Mouse (Mus musculus) right cerebral cortex, adult 2 months (tissue): ENCODE results near the gene Ggnbp2.
"Not testable (repeated sequence)": the region's sequence is repeated elsewhere in the genome, so short reads cannot be mapped to it uniquely, and the experiment has no call there.

ENCODE experiments used
- DNase-seq, 2 experiments: peaks; one replicate each; pipeline ENCODE4 v3.0.0; 2021 to 2022; ENCODE audit warnings: low spot score in 2 of 2

The Ggnbp2 gene

DNA sequence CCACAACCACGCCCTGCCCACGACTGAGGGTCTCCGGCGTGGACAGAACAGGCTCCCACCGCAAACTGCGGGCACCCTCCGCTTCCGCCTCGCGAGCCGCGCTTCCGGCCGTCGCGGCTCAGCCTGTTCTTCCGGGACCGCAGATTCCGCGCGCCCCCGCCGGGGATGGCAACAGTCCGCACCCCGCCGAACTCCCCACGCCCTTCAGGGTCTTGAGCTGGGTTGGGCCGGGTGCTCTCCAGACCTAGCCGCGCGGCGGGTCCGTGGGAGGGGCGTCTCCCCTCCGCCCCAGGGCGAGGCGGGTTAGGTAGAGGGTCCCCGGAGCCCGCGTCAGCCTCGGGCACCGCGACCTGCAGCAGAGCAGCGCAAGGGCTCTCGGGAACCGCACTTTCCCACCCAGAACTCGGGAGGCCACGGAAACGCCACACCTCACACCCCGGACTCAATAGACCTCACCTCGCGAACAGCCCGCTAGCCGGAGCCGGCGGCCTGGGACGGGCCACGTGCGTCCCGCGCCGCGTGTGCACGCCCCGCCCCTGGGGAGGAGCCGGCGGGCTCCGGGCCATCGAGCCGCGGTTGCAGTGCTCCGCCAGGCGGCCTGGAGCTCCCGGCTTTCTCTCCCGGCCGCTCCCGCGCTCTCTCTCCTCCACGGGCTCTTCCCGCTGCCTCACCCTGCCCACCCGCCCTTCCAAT lies 9.3 kb upstream of the Ggnbp2 start, which contains the start of the genes Myo19 and Pigw:
Gene Myo19 (plus strand): TSS at position 377 of the 693 bp plus-strand sequence.
Gene Pigw (minus strand): TSS at position 514 of the 693 bp plus-strand sequence.
- DNase-seq, result peak; percentile 71 to 72

DNA sequence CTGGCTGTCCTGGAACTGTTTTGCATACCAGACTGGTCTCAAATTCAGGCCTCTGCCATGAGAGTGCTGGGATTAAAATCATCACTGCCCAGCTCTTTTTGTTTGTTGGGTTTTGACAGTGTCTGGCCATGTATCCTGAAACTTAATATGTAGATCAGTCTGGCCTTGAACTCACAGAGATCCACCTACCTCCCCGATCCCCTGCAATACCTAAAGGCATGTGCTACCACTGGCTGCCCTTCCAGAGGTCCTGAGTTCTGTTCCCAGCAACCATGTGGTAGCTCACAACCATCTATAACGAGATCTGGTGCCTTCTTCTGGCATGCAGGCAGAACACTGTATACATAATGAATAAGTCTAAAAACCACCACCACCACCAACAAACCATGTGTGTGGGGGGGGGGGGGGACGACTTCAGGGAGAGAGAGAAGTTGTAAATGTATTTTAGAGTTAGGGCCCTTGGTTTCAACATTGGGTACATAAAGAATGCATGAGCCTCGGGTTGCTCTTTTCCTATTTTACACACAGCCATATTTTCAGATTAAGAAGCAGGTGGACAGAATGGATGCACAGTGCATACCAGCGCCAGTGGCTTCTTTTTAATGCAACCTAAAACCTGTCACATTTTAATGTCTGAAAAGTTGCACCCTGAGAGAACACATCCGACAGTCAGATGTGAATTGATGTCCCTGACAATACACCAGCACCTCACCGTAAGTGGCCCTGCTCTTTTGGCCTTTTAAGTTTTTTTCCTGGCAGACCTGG lies 8.6 kb upstream of the Ggnbp2 start:
- DNase-seq, result no peak

DNA sequence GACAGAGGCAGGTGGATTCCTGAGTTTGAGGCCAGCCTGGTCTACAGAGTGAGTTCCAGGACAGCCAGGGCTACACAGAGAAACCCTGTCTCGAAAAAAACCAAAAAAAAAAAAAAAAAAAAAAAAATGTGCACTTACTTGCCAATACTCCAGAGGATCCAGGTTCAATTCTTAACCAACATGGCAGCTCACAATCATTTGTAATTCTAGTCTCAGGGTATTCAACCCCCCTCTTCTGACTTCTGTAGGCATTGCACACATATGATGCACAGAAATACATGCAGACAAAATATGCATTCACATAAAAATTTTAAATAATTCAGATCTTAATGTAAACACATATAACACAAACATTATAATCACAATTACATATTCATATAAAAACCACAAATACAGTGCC lies 5.4 kb upstream of the Ggnbp2 start:
- DNase-seq, result not testable (repeated sequence)

DNA sequence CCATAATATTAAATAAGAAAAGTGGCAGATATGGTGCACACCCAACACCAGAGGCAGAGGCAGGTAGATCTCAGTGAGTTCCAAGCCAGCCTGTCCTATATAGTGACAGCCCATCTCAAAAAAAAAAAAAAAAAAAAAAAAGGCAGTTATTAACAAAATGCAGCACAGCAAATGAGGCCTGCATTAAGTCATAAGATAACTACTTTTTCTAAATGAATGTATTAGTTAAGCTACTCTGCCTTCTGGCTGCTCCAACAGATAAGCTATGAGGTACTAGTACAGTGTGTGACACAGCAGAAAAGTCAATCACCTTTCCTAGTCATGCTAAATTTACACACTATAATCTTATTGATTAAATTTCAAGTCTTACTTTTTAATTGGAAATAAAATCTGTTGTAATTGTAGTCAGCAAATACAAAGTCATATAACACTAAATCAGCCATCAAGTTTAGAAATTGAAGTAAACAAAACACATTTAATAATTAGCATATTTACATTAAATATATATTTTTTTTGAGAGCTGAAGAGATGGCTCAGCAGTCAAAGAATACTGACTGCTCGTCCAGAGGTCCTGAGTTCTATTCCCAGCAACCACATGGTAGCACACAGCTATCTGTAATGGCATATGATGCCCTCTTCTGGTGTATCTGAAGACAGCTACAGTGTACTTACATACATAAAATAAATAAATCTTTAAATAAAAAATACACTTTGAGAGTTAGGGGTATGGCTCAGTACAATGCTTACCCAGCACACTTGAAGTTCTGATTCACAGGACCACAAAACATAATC lies 2.6 kb upstream of the Ggnbp2 start:
- DNase-seq, result no peak

DNA sequence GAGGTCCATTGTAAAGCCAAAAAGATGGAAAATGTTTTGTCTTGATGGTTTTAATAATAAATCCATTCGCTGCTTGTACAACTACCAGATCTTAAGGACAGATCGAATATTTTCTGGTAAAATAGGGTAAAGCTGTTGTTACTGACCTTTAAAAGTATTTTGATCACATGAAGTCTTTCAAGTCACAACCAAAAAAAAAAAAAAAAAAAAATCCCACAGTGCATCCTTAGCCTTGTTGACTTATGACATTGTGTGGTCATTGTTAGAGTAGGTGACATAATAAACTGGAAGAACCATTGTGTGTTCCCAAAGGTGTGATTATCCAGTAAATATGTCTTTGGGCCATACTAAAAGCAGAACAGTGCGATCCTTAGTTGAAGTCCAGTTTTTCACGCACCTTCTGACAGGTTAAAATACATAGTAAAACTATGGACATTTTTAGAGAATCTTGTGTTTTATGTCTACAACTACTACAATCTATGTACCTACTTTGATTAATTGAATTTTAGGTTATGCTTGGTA lies 992 bp upstream of the Ggnbp2 start:
- no peak for DNase-seq

DNA sequence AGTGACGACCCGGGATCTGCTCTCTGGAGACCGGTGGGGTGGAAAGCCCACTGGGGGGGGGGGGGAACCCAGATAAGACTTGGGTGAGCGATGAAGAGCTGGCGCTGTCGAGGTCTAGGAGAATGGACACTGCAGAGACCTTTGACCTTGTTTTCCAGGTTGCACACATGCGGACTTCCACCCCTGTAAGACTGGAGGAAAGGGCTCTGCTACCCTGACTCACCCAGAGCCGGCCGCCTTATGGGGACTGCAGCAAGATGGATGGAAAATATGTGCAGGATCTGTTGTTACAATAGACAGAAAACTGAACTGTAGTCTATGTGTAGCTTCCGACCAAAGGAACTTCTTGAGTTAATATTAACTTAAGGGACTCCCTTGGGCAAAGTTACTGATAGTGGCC lies 429 bp upstream of the Ggnbp2 start:
- no peak for DNase-seq

DNA sequence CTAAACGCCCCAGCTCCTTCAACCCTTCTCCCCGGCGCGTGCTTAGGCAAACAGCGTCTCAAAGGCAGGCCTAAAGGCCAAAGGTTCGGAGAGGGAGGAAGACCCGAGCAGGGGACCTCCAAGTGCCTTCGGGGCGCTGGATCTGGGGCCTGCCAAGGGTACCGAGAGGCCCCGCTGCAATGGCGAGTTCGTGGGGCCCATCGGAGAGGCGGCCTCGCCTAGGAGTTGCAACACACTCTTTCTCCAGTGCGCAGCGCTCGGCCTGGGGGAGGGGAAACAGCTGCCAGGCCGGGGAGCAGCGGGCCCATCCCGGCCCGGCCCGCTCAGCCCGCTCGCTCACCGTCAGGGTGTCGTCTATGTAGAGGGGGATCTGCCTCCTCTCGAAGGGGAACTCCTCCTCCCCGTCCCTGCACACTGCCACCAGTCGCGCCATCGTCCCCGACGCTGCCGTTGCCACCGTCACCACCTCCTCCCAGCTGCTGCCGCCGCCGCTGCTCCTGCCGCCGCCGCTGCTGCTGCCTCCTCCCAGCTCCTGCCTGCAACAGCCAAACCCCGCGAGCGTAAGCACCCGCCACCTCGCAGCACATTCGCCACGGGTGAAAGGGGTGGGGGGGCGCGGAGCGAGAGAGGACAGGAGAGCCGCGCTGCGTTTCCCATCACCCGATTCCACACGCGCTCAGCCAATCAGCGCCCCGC lies 932 bp downstream of the Ggnbp2 start:
- DNase-seq, result peak; percentile 90

- no peak for DNase-seq
Measured at GRCm38 (mm10) chr11:84868786-84869259, 1.8 kb downstream of the Ggnbp2 start.

GRCm38 (mm10) chr11:84867586-84867985 lies 3.0 kb downstream of the Ggnbp2 start:
- DNase-seq, result no peak

DNA sequence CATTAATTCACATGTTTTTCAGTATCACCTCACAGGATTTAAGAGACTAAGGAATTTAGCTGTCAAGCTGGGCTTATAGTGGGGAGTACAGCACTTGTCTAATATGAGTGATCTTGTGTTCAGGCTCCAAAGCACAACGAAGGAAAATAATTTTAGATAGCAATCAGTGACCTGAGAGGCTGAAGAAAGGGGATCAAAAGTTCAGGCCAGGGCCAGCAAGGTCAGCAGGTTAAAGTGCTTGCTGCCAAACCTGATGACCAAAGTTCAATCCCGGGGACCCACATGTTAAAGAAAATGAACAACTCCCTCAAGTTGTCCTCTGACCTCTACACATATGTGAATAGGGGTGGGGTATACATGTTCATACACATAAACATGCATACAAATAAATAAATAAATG lies 5.3 kb downstream of the Ggnbp2 start:
- DNase-seq, result no peak

DNA sequence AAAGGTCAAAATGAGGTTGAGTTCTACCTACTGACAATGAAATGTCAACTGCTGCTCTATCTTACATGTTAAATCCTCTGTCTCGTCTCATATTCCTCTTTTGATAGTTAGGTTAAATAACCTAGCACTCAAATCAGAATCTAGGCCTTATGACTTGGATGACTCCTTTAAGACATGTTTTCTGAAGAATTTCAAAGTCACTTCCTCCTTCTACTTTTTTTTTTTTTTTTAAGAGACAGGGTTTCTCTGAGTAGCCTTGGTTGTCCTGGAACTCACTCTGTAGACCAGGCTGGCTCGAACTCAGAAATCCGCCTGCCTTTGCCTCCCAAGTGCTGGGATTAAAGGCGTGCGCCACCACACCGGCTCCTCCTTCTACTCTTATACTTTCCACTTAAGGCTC lies 15.3 kb downstream of the Ggnbp2 start:
- no peak for DNase-seq

DNA sequence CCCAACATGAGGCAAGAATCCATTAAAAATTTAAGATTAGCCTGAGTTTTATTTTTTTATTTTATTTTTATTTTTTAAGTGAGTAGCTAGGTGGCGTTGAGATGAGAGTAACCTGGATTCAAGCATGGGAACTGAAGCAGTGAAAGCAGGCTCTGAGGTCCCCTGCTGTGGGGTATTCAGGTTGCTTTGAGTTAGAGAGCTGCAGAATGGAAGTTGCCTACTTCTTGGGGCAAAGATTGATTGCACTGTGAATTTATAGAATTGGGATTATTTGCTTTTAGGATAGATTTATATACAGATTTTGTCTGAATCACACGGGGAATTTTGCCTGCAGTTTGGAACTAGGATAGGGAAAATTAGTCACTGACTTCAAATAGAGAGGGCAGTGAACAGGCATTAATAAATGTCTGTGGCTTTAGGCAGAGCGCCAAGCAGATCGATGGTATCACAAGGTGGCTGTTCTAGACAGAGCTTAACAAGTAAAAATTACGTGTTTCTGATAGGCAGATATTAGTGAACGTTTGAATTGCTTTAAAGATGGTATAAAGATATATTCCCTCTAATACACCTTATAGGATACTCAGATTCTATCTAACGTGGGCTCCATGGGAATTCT lies 23.0 kb downstream of the Ggnbp2 start:
- DNase-seq, result no peak

DNA sequence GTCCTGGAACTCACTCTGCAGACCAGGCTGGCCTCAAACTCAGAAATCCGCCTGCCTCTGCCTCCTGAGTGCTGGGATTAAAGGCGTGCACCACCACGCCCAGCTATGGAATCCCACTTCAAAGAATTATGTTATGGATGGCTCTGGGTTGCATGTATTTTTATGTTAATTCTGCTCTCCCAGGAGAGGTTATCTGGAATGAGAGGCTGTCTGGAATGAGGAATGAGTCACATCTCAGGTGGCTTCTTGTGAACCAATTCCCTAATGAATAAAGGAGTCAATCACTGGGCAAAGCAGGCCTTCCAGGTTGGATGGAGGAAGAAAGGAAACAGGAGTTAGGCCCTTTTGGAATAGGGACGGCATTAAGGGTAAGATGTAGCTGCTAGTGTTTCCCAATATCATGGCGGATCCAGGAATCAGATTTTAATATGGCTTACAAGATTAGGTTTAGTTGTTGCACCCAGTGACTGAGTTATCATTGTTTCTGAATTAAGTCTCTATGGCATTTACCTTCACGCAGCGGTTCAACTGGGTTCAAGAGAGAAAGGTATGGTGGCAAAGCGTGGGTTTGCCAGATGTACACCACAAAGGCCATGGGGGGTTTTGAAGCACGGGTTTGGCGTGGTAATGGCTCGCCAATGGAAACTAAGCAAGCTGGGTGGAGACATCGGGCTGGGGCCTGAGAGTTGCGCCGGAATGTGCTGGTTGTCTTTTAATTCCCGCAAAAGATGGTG lies 23.7 kb downstream of the Ggnbp2 start:
- no peak for DNase-seq

DNA sequence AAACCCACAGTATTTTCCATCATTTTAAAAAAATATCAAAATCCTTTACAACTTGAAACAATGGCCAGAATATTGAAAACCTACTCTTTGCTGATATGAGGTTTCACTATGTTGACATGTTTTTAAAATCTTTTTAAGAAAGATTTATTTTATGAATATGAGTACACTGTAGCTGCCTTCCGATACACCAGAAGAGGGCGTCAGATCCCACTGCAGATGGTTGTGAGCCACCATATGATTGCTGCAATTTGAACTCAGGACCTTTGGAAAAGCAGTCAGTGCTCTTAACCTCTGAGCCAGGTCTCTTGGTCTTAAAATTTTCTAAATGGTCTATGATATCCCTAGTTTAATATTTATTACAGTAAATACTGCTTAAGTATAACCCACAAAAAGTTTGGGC lies 31.3 kb downstream of the Ggnbp2 start:
- DNase-seq, result no peak

DNA sequence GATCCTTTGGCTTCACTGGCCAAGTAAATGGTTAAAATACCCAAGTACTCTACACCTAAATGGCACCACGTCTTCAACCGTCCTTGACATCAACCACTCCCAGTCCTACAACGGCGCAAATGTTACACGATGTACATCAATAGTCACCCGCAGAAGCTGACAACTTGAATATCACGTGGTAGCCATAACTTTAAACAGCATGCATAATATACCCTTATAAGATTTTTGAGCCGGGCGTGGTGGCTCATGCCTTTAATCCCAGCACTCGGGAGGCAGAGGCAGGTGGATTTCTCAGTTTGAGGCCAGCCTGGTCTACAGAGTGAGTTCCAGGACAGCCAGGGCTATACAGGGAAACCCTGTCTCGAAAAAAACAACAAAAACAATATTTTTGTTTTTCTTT lies 41.1 kb downstream of the Ggnbp2 start:
- DNase-seq, result not testable (repeated sequence)

GRCm38 (mm10) chr11:84828516-84829399 lies 41.9 kb downstream of the Ggnbp2 start, which contains the start of gene Dhrs11:
Dhrs11 (minus strand) TSS chr11:84828994.
- peak; percentile 83 to 85 for DNase-seq

GRCm38 (mm10) chr11:84827901-84828503 lies 42.6 kb downstream of the Ggnbp2 start:
- DNase-seq, result no peak

DNA sequence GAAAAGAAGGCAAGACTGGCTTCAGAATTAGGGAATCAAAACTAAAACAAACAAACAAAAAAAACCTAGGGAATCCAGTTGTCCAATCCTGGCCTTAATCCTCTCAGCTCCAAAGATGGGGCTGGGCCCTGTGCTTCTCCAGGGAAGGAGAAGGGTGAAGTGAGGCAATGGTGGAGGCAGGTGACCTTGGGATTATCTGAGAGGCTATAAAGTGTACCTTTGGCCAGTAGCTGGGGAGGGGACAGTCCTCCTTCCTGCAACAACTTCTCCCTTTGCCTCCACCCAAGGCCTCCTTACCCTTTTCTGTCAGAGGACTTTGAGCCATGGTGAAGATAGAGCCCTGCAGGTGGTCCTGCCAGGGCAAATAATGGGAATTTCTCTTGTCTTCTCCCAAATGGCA lies 43.1 kb downstream of the Ggnbp2 start:
- no peak for DNase-seq

- DNase-seq, result peak; percentile 59 to 71
Measured at GRCm38 (mm10) chr11:84826185-84826584, 44.4 kb downstream of the Ggnbp2 start.
